Mouse (Mus musculus) C2C12 (cell line): Measurements from ENCODE around the gene Hbs1l.
A peak's percentile ranks its signal among the peaks of the same experiment; 100 is the strongest.
"Not testable (repeated sequence)": the region's sequence is repeated elsewhere in the genome, so short reads cannot be mapped to it uniquely, and the experiment has no call there.

Experiments used
- CEBPB ChIP-seq: IDR thresholded peaks from one replicate; pipeline ENCODE4 v1.6.1; 2011; ENCODE audit warnings: low read depth, mild to moderate bottlenecking, control low read depth, moderate library complexity
- CTCF ChIP-seq: IDR thresholded peaks from one replicate; pipeline ENCODE4 v1.5.1; 2011; ENCODE audit not compliant: control insufficient read depth, insufficient read depth, insufficient read length
- MYOG ChIP-seq: IDR thresholded peaks from one replicate; pipeline ENCODE4 v1.6.1; 2011; ENCODE audit not compliant: control insufficient read depth, insufficient read length; ENCODE audit errors: extremely low read depth
- USF1 ChIP-seq: IDR thresholded peaks from one replicate; pipeline ENCODE4 v1.6.1; 2011; ENCODE audit warnings: low read depth, mild to moderate bottlenecking, control low read depth, moderate library complexity

DNA sequence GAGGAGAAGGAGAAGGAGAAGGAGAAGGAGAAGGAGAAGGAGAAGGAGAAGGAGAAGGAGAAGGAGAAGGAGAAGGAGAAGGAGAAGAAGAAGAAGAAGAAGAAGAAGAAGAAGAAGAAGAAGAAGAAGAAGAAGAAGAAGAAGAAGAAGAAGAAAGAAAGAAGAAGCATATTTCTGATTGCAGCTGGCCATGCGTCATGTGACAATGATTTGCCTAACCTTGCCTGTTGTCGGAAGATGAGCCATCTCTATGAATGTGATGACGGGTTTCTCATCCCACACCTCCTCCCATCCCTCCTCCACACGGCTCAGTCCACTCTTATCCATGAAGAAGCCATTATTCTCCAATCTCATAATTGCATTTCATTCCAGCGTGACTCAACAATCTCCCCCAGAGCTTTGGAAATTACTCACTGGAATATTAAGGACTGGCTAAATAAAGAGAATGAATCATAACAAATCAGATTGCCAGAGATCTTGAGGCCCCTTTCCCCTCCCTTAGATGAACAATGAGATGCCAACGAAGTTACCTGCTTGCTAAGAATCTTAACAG is 103.2 kb downstream of the Hbs1l start:
- TF ChIP-seq CTCF, MYOG: not testable (repeated sequence)
- peak; percentile 93 for TF ChIP-seq USF1
- peak; percentile 4 for TF ChIP-seq CEBPB
